Mouse (Mus musculus): ENCODE measurements around the gene Ccl22. TPM values are rescaled to one million over a fixed set of nuclear protein-coding genes. Genes with fewer than 3 reads are reported as not detected.
A peak's percentile ranks its signal among the peaks of the same experiment; 100 is the strongest.

The Ccl22 gene
- polyA plus RNA-seq, 1 experiment, result not detected

GRCm38 (mm10) chr8:94725998-94726397, 19.4 kb upstream of the Ccl22 start:
- TF ChIP-seq CTCF (IDR thresholded peaks at IDR 0.05; ENCODE audit: insufficient read depth, low read depth, low read length) (no peak), POLR2A (IDR thresholded peaks at IDR 0.05; ENCODE audit: insufficient read depth, low read depth, low read length) (no peak)
- no peak overlapping the region for H3K4me3 ChIP-seq (ENCODE audit: insufficient read depth, low read depth, low read length)
- H3K4me1 ChIP-seq (ENCODE audit: control insufficient read depth, insufficient read depth, low read length), result peaks cover 7% of the 10 kb centered on the region
- H3K27ac ChIP-seq (ENCODE audit: insufficient read depth, low read depth, low read length), result no peak overlapping the region
- WGBS, result 65% methylated on average over 5 of the region's 5 CpGs

- TF ChIP-seq CTCF (IDR thresholded peaks at IDR 0.05; ENCODE audit: insufficient read depth, low read depth, low read length), result no peak
- TF ChIP-seq POLR2A (IDR thresholded peaks at IDR 0.05; ENCODE audit: insufficient read depth, low read depth, low read length), result no peak
- no peak overlapping the region for H3K4me3 ChIP-seq (ENCODE audit: insufficient read depth, low read depth, low read length)
- 35% methylated on average over 4 of the region's 4 CpGs for WGBS
- 0 out of 2 replicates have a peak overlapping the region, but pooled peaks have one; percentile 21 for H3K27ac ChIP-seq (ENCODE audit: insufficient read depth, low read depth, low read length)
- peaks cover 7% of the 10 kb centered on the region for H3K4me1 ChIP-seq (ENCODE audit: control insufficient read depth, insufficient read depth, low read length)
Observed at GRCm38 (mm10) chr8:94729301-94729700, 16.1 kb upstream of the Ccl22 start.

- peaks cover 7% of the 10 kb centered on the region for H3K4me1 ChIP-seq (ENCODE audit: control insufficient read depth, insufficient read depth, low read length)
- WGBS, result 77% methylated on average over 5 of the region's 5 CpGs
- TF ChIP-seq POLR2A (IDR thresholded peaks at IDR 0.05; ENCODE audit: insufficient read depth, low read depth, low read length), result no peak
- no peak for TF ChIP-seq CTCF (IDR thresholded peaks at IDR 0.05; ENCODE audit: insufficient read depth, low read depth, low read length)
- H3K4me3 ChIP-seq (ENCODE audit: insufficient read depth, low read depth, low read length), result no peak overlapping the region
- H3K27ac ChIP-seq (ENCODE audit: insufficient read depth, low read depth, low read length), result no peak overlapping the region
Observed at GRCm38 (mm10) chr8:94733821-94734465, 11.4 kb upstream of the Ccl22 start.

- peaks cover 7% of the 10 kb centered on the region for H3K4me1 ChIP-seq (ENCODE audit: control insufficient read depth, insufficient read depth, low read length)
- TF ChIP-seq POLR2A (IDR thresholded peaks at IDR 0.05; ENCODE audit: insufficient read depth, low read depth, low read length) (no peak), CTCF (IDR thresholded peaks at IDR 0.05; ENCODE audit: insufficient read depth, low read depth, low read length) (no peak)
- 80% methylated on average over 7 of the region's 7 CpGs for WGBS
- H3K4me3 ChIP-seq (ENCODE audit: insufficient read depth, low read depth, low read length), result no peak overlapping the region
- no peak overlapping the region for H3K27ac ChIP-seq (ENCODE audit: insufficient read depth, low read depth, low read length)
Observed at GRCm38 (mm10) chr8:94734735-94735350, 10.5 kb upstream of the Ccl22 start.

- Histone ChIP-seq H3K4me3 (ENCODE audit: insufficient read depth, low read depth, low read length) (no peak overlapping the region), H3K27ac (ENCODE audit: insufficient read depth, low read depth, low read length) (no peak overlapping the region), H3K4me1 (ENCODE audit: control insufficient read depth, insufficient read depth, low read length) (peaks cover 4% of the 10 kb centered on the region; the same call in 1 of the 2 replicates)
- 66% methylated on average over 5 of the region's 5 CpGs for WGBS
- TF ChIP-seq POLR2A (IDR thresholded peaks at IDR 0.05; ENCODE audit: insufficient read depth, low read depth, low read length) (no peak), CTCF (IDR thresholded peaks at IDR 0.05; ENCODE audit: insufficient read depth, low read depth, low read length) (no peak)
Observed at GRCm38 (mm10) chr8:94735426-94736094, 9.8 kb upstream of the Ccl22 start.

GRCm38 (mm10) chr8:94739829-94740228, 5.6 kb upstream of the Ccl22 start:
- Histone ChIP-seq H3K4me1 (ENCODE audit: control insufficient read depth, insufficient read depth, low read length) (peaks cover 4% of the 10 kb centered on the region; the same call in 1 of the 2 replicates), H3K4me3 (ENCODE audit: insufficient read depth, low read depth, low read length) (no peak overlapping the region), H3K27ac (ENCODE audit: insufficient read depth, low read depth, low read length) (no peak overlapping the region)
- WGBS, result 63% methylated on average over 6 of the region's 6 CpGs
- TF ChIP-seq CTCF (IDR thresholded peaks at IDR 0.05; ENCODE audit: insufficient read depth, low read depth, low read length) (no peak), POLR2A (IDR thresholded peaks at IDR 0.05; ENCODE audit: insufficient read depth, low read depth, low read length) (no peak)

GRCm38 (mm10) chr8:94740591-94740990, 4.8 kb upstream of the Ccl22 start:
- WGBS, result 87% methylated on average over 3 of the region's 3 CpGs

GRCm38 (mm10) chr8:94741726-94742125, 3.7 kb upstream of the Ccl22 start:
- Histone ChIP-seq H3K4me1 (ENCODE audit: control insufficient read depth, insufficient read depth, low read length) (peaks cover 4% of the 10 kb centered on the region; the same call in 1 of the 2 replicates), H3K27ac (ENCODE audit: insufficient read depth, low read depth, low read length) (no peak overlapping the region), H3K4me3 (ENCODE audit: insufficient read depth, low read depth, low read length) (no peak overlapping the region)
- 87% methylated on average over 4 of the region's 4 CpGs for WGBS
- TF ChIP-seq POLR2A (IDR thresholded peaks at IDR 0.05; ENCODE audit: insufficient read depth, low read depth, low read length) (no peak), CTCF (IDR thresholded peaks at IDR 0.05; ENCODE audit: insufficient read depth, low read depth, low read length) (no peak)

More at GRCm38 (mm10) chr8:94740591-94740990, 4.8 kb upstream of the Ccl22 start:
- peaks cover 4% of the 10 kb centered on the region; the same call in 1 of the 2 replicates for H3K4me1 ChIP-seq (ENCODE audit: control insufficient read depth, insufficient read depth, low read length)
- TF ChIP-seq POLR2A (IDR thresholded peaks at IDR 0.05; ENCODE audit: insufficient read depth, low read depth, low read length), result no peak
- TF ChIP-seq CTCF (IDR thresholded peaks at IDR 0.05; ENCODE audit: insufficient read depth, low read depth, low read length), result no peak
- H3K4me3 ChIP-seq (ENCODE audit: insufficient read depth, low read depth, low read length), result no peak overlapping the region
- H3K27ac ChIP-seq (ENCODE audit: insufficient read depth, low read depth, low read length), result no peak overlapping the region

- Histone ChIP-seq H3K27ac (ENCODE audit: insufficient read depth, low read depth, low read length) (no peak overlapping the region), H3K4me1 (ENCODE audit: control insufficient read depth, insufficient read depth, low read length) (peaks cover 4% of the 10 kb centered on the region; the same call in 1 of the 2 replicates), H3K4me3 (ENCODE audit: insufficient read depth, low read depth, low read length) (no peak overlapping the region)
- no peak for TF ChIP-seq POLR2A (IDR thresholded peaks at IDR 0.05; ENCODE audit: insufficient read depth, low read depth, low read length)
- WGBS, result 90% methylated on average over 5 of the region's 5 CpGs
Observed at GRCm38 (mm10) chr8:94744484-94744883, 906 bp upstream of the Ccl22 start.

Data from olfactory bulb, adult 2 months (tissue).